Mouse (Mus musculus) bone marrow, adult 2 months (tissue): Measurements from ENCODE around the gene Surf1.

ENCODE experiments used
- CTCF ChIP-seq: fragments of 200-500 bp; IDR thresholded peaks from 2 replicates; pipeline ENCODE4 v1.5.1; 2011; ENCODE audit warnings: low read length, control low read depth; ENCODE audit not compliant: control insufficient read depth, insufficient read depth
- POLR2A ChIP-seq: fragments of 200-500 bp; IDR thresholded peaks from 2 replicates; pipeline ENCODE4 v1.6.1; 2011; ENCODE audit warnings: low read depth, mild to moderate bottlenecking, control low read depth, low read length, borderline replicate concordance; ENCODE audit not compliant: control insufficient read depth

DNA sequence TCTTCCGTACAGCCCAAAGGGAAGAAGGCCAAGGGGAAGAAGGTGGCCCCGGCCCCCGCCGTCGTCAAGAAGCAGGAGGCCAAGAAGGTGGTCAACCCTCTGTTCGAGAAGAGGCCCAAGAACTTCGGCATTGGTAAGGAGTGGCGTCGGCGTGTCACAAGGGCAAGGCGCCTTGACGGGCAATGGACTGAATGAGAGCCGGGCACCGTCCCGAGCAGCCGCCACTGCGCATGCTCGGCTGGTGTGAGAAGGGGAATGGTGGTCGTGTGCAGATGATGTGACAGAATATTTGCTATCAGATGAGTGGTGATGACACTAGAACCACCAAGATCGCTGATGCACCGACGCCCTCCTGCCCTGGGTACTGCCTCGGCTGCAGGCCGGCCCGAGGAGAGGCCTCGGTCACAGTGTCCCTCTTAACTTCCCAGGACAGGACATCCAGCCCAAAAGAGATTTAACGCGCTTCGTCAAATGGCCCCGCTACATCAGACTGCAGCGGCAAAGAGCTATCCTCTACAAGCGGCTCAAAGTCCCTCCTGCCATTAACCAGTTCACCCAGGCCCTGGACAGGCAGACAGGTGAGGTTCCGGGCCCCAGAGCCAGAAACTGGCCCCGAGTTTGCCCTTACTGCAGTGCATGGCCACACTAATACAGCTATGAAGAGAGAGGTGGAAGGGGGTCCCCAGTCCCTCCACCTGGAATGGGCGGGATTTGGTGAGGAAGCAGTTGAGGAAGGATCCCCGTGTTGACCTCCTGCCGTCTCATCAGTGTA lies 5.2 kb downstream of the Surf1 start:
- TF ChIP-seq POLR2A (no peak), CTCF (no peak)
